Mouse (Mus musculus) gastrocnemius, postnatal 25 days (tissue): Measurements from ENCODE around the gene Ryr3. TPM values are rescaled to one million over a fixed set of nuclear protein-coding genes. Genes with fewer than 3 reads are reported as not detected.
"Not testable (repeated sequence)": the region's sequence is repeated elsewhere in the genome, so short reads cannot be mapped to it uniquely, and the experiment has no call there.

ENCODE experiments used
- DNase-seq: peaks from one replicate; pipeline ENCODE4 v3.0.0; 2022
- total RNA-seq, 2 experiments: library from RNA; stranded (reverse); gene quantifications; 1 replicate in 1 of 2; 2 replicates in 1 of 2; pipeline ENCODE4 v1.2.3; 2021

Gene Ryr3
- total RNA-seq, 2 experiments from 2014 or later = 0.19 to 0.36 TPM

- DNase-seq = no peak
These were observed 121.7 kb downstream of the Ryr3 start for GRCm38 (mm10) chr2:113095184-113095583.

GRCm38 (mm10) chr2:113094088-113094487 is 122.8 kb downstream of the Ryr3 start:
- no peak for DNase-seq

- no peak for DNase-seq
These were observed 124.1 kb downstream of the Ryr3 start for GRCm38 (mm10) chr2:113092756-113093155.

- DNase-seq = not testable (repeated sequence)
These were observed 125.6 kb downstream of the Ryr3 start for GRCm38 (mm10) chr2:113091316-113091715.

- no peak for DNase-seq
These were observed 140.5 kb downstream of the Ryr3 start for GRCm38 (mm10) chr2:113076396-113076795.

- no peak for DNase-seq
These were observed 157.5 kb downstream of the Ryr3 start for GRCm38 (mm10) chr2:113059367-113059766.

- DNase-seq = no peak
These were observed 158.0 kb downstream of the Ryr3 start for GRCm38 (mm10) chr2:113058914-113059313.

- DNase-seq = no peak
These were observed 158.8 kb downstream of the Ryr3 start for GRCm38 (mm10) chr2:113058116-113058515.

GRCm38 (mm10) chr2:113055591-113055990 is 161.3 kb downstream of the Ryr3 start:
- no peak for DNase-seq

- DNase-seq = no peak
These were observed 167.1 kb downstream of the Ryr3 start for GRCm38 (mm10) chr2:113049831-113050230.

- DNase-seq = no peak
These were observed 180.3 kb downstream of the Ryr3 start for GRCm38 (mm10) chr2:113036550-113036949.

- no peak for DNase-seq
These were observed 186.2 kb downstream of the Ryr3 start for GRCm38 (mm10) chr2:113030689-113031088.

- no peak for DNase-seq
These were observed 197.0 kb downstream of the Ryr3 start for GRCm38 (mm10) chr2:113019896-113020295.

- DNase-seq = no peak
These were observed 198.6 kb downstream of the Ryr3 start for GRCm38 (mm10) chr2:113018278-113018677.

GRCm38 (mm10) chr2:113016236-113016635 is 200.7 kb downstream of the Ryr3 start:
- no peak for DNase-seq

- no peak for DNase-seq
These were observed 207.7 kb downstream of the Ryr3 start for GRCm38 (mm10) chr2:113008961-113009740.

GRCm38 (mm10) chr2:112998498-112998897 is 218.4 kb downstream of the Ryr3 start:
- DNase-seq = no peak

GRCm38 (mm10) chr2:112982908-112983510 is 233.9 kb downstream of the Ryr3 start:
- no peak for DNase-seq

- no peak for DNase-seq
These were observed 249.9 kb downstream of the Ryr3 start for GRCm38 (mm10) chr2:112966807-112967625.

GRCm38 (mm10) chr2:112948931-112949330 is 268.0 kb downstream of the Ryr3 start:
- no peak for DNase-seq

- no peak for DNase-seq
These were observed 285.1 kb downstream of the Ryr3 start for GRCm38 (mm10) chr2:112931776-112932175.

- DNase-seq = no peak
These were observed 303.1 kb downstream of the Ryr3 start for GRCm38 (mm10) chr2:112913796-112914195.

- no peak for DNase-seq
These were observed 304.3 kb downstream of the Ryr3 start for GRCm38 (mm10) chr2:112912611-112913010.
